Mouse (Mus musculus): ENCODE results near the gene Gins2. TPM values are rescaled to one million over a fixed set of nuclear protein-coding genes. Genes with fewer than 3 reads are reported as not detected.

Gins2 gene
- polyA plus RNA-seq, 1 experiment, result not detected

DNA sequence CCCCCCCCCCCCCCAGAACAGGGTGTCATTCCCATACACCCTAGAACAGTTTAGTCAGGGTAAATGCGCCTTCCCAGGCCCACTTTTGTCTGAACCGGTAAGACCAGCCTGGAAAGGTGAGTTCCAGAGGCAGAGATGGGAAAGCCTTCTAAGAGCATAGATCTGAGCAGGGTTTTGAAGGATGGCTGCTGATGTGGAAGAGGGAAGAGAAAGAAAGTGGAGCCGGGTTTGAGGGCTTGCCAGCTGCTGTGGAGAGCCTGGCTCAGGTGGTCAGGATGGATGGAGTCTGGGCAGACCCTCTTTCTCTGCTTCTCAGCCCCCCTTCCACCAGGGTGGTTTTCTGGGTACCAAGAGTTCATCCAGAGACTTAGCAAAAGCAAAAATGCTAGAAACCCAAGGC is 55.7 kb downstream of the Gins2 start:
- peaks cover 69% of the 10 kb centered on the region for H3K4me1 ChIP-seq (ENCODE audit: control insufficient read depth, insufficient read depth, low read length)
- H3K27ac ChIP-seq (ENCODE audit: insufficient read depth, low read depth, low read length), result no peak overlapping the region
- no peak for TF ChIP-seq POLR2A (IDR thresholded peaks at IDR 0.05; ENCODE audit: insufficient read depth, low read depth, low read length)
- TF ChIP-seq CTCF (IDR thresholded peaks at IDR 0.05; ENCODE audit: insufficient read depth, low read depth, low read length), result no peak
- 52% methylated on average over 3 of the region's 3 CpGs for WGBS
- H3K4me3 ChIP-seq (ENCODE audit: insufficient read depth, low read depth, low read length), result no peak overlapping the region

DNA sequence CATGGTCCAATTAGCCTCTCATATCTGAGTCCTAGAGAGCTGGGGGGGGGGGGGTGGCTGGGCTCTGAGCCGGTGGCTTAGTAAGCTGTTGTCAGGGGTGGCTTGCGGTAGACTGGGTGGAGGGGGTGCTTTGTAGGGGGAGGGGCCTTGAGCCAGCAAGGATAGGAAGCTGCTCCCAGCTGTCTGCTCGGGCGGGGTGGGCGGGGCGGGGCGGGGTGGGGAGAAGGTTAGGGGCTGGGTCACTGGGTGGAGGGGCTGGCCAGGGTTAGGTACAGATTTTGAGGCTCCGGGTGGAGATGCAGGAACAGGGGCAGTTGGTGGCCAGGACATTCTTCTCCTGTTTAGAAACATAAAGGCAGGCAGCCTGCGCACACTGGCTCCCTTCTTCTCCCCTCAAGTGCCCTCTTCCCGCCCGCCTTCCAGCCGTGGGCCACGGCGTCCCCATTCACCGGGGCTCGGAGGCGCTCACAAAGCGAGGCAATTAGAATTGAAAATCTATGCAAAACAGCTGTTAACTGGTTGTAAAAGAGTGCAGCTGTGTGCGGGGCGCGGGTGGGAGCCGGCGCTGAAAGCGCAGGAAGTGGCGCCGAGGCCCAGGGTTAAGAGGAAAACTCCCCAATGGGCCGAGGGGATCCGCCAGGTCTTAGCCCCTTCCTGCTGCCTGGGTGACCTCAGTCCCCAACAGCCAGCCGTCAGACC is 56.4 kb downstream of the Gins2 start:
- Histone ChIP-seq H3K4me3 (ENCODE audit: insufficient read depth, low read depth, low read length) (no peak overlapping the region), H3K4me1 (ENCODE audit: control insufficient read depth, insufficient read depth, low read length) (peaks cover 71% of the 10 kb centered on the region), H3K27ac (ENCODE audit: insufficient read depth, low read depth, low read length) (no peak overlapping the region)
- WGBS, result 15% methylated on average over 28 of the region's 29 CpGs
- TF ChIP-seq POLR2A (IDR thresholded peaks at IDR 0.05; ENCODE audit: insufficient read depth, low read depth, low read length), result no peak
- TF ChIP-seq CTCF (IDR thresholded peaks at IDR 0.05; ENCODE audit: insufficient read depth, low read depth, low read length), result no peak

DNA sequence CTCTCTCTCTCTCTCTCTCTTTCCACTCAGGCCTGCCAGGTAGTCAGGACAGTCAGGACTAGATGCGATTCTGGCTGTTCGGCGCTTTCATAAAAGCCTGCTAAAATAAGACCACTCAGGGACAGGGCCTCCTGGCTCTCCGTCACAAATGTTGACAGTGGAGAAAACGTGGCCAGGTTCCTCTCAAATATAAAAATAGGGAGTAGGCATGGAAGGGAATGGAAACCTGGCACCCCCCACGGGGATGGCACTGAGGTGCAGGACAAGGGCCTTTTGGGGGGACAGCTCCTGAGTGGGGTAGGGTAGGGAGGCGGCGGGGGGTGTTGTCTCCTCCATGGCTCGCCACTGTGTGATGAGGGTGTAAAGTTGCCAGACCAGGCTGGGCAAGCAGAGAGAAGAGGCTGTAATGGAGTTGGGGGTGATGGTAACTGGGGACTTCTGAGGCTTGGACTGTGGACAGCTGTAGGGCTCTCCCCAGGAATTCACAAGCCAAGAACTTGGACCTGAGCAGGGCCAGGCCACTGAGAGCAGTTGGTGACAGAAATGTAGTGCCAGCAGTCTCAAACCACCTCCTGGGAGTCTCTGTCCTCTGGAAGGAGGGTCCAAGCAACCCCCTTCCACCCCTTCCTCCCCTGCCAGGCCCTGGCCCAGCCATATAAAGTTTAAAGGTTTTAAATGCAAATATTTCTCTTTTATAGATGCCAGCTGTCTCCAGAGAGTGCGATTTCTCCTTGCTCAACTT is 57.2 kb downstream of the Gins2 start:
- TF ChIP-seq POLR2A (IDR thresholded peaks at IDR 0.05; ENCODE audit: insufficient read depth, low read depth, low read length) (no peak), CTCF (IDR thresholded peaks at IDR 0.05; ENCODE audit: insufficient read depth, low read depth, low read length) (no peak)
- Histone ChIP-seq H3K4me1 (ENCODE audit: control insufficient read depth, insufficient read depth, low read length) (peaks cover 76% of the 10 kb centered on the region), H3K27ac (ENCODE audit: insufficient read depth, low read depth, low read length) (no peak overlapping the region), H3K4me3 (ENCODE audit: insufficient read depth, low read depth, low read length) (no peak overlapping the region)
- 51% methylated on average over 10 of the region's 10 CpGs for WGBS

DNA sequence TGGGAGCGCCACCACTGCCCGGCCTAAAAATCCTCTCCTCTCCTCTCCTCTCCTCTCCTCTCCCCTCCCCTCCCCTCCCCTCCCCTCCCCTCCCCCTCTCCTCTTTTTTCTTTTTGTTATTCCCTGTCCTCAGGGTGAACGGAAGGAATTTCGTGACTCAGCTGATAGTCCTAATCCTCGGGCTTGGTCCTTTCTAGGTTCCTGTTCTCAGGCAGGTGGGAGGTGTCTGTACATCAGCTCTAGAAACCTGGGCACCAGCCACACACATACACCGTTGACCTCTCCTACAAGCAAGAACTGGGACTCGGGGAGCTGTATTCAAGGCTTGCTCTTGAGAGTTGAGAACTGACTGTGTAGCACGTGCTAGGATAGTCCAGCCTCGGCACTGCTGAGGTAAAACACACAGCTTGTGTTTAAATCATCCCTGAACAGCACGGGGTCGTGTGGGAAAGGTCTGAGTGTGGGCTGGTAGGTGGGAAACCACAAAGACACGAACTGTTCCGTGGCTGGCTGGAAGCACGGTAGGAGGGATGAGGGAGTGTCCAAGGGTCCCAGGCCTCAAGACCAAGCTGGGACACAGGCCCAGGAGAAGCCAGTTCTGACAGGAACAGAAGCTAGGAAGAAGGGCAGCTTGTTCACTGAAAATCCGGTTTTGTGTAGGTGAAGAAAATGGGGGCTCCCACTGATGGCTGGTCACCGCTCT is 58.0 kb downstream of the Gins2 start:
- no peak for TF ChIP-seq CTCF (IDR thresholded peaks at IDR 0.05; ENCODE audit: insufficient read depth, low read depth, low read length)
- TF ChIP-seq POLR2A (IDR thresholded peaks at IDR 0.05; ENCODE audit: insufficient read depth, low read depth, low read length), result no peak
- Histone ChIP-seq H3K27ac (ENCODE audit: insufficient read depth, low read depth, low read length) (no peak overlapping the region), H3K4me3 (ENCODE audit: insufficient read depth, low read depth, low read length) (no peak overlapping the region), H3K4me1 (ENCODE audit: control insufficient read depth, insufficient read depth, low read length) (peaks cover 80% of the 10 kb centered on the region)
- 63% methylated on average over 16 of the region's 16 CpGs for WGBS

DNA sequence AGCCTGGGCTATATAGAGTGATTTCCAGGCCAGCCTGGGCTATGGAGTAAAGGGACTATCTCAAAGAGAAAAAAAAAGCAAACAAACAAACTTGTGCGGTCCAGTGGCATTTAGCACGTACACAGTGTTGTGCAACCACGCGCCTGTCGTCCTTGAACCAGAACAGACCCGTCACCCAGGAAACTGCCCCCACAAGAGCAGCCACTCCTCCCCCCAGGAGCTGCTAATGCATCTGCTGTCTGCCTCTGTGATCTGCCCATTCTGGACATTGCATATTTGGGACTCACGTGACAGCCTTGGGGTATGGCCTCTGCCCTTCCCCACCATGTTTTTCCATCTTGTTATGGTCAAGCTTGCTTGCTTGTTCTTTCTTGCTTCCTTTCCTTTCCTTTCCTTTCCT is 59.9 kb downstream of the Gins2 start:
- Histone ChIP-seq H3K4me3 (ENCODE audit: insufficient read depth, low read depth, low read length) (no peak overlapping the region), H3K27ac (ENCODE audit: insufficient read depth, low read depth, low read length) (no peak overlapping the region), H3K4me1 (ENCODE audit: control insufficient read depth, insufficient read depth, low read length) (peaks cover 78% of the 10 kb centered on the region)
- WGBS, result 75% methylated on average over 7 of the region's 7 CpGs
- TF ChIP-seq POLR2A (IDR thresholded peaks at IDR 0.05; ENCODE audit: insufficient read depth, low read depth, low read length), result no peak
- no peak for TF ChIP-seq CTCF (IDR thresholded peaks at IDR 0.05; ENCODE audit: insufficient read depth, low read depth, low read length)

Other genes with a start within 250 kb of the Gins2 start
- not detected in 2 replicates for gene 1190005I06Rik, start 58.3 kb upstream of the Gins2 start, polyA plus RNA-seq (2012; ENCODE audit: insufficient read depth, insufficient read length, low replicate concordance, missing spikeins)
- gene Gm27021, start 78.8 kb upstream of the Gins2 start, polyA plus RNA-seq (2012; ENCODE audit: insufficient read depth, insufficient read length, low replicate concordance, missing spikeins), result not detected in 2 replicates
- 424 TPM in 1 of 2 replicates, not detected in the other for gene Cox4i1, start 78.9 kb upstream of the Gins2 start, polyA plus RNA-seq (2012; ENCODE audit: insufficient read depth, insufficient read length, low replicate concordance, missing spikeins)
- gene Emc8, start 79.3 kb upstream of the Gins2 start, polyA plus RNA-seq (2012; ENCODE audit: insufficient read depth, insufficient read length, low replicate concordance, missing spikeins), result 399 TPM in 1 of 2 replicates, not detected in the other
- not detected in 2 replicates for gene Irf8, start 147.1 kb upstream of the Gins2 start, polyA plus RNA-seq (2012; ENCODE audit: insufficient read depth, insufficient read length, low replicate concordance, missing spikeins)

All from olfactory bulb, adult 2 months (tissue).